Comparison of ENCODE assay signal across 8 mouse cellular contexts in genomic region chr15:62043617-62044392, GRCm38 (mm10).
A peak's percentile ranks its signal among the peaks of the same experiment; 100 is the strongest.
DNase-seq lines count a peak whose midpoint lies in the region; ATAC-seq and TF ChIP-seq lines count a peak whose summit lies in the region.
"Had no signal": no experiment of that assay in that cellular context is flagged by ENCODE, and none has a peak within 500 bp of the region (broad histone marks: within the 10 kb centered on the region; RNA-seq: fewer than 3 reads in every experiment).

No protein-coding gene starts in this region.

- no peak for TF ChIP-seq CTCF in lung, adult 2 months (IDR thresholded peaks at IDR 0.05; ENCODE audit: insufficient read depth, low read length)

- no peak overlapping the region for H3K9ac ChIP-seq in intestine, embryonic 15.5 days
- H3K9ac ChIP-seq: limb, embryonic 13.5 days had no signal

- H3K27ac ChIP-seq in intestine, embryonic 15.5 days: no peak overlapping the region
- H3K27ac ChIP-seq: limb, embryonic 13.5 days had no signal

- no peak overlapping the region for H3K4me3 ChIP-seq in lung, adult 2 months (replicated peaks; ENCODE audit: extremely low read depth, low read depth, low read length)
- H3K4me3 ChIP-seq in intestine, embryonic 15.5 days (replicated peaks): no peak overlapping the region
- H3K4me3 ChIP-seq: limb, embryonic 13.5 days had no signal

- no peaks in the 10 kb centered on the region for H3K36me3 ChIP-seq in intestine, embryonic 15.5 days
- H3K36me3 ChIP-seq: limb, embryonic 13.5 days had no signal

- no peak for TF ChIP-seq POLR2A in lung, adult 2 months (IDR thresholded peaks at IDR 0.05; ENCODE audit: borderline replicate concordance, extremely low read depth, low read depth, low read length)

- peak; percentile 37 for DNase-seq in lung, postnatal 10 days
- DNase-seq in lung, adult 2 months: no peak
- peak; percentile 87 for DNase-seq in adipocyte (ENCODE audit: low spot score)
- DNase-seq in cerebellum, adult 9-11 months: peak; percentile 31
- peak; percentile 15 to 68 for DNase-seq in left cerebral cortex, adult 8-10 months (ENCODE audit: low spot score in 2 of 2)
- DNase-seq in testis, postnatal 10 days (ENCODE audit: low spot score): no peak

- H3K4me1 ChIP-seq in lung, adult 2 months (ENCODE audit: control insufficient read depth, insufficient read depth, low read length): no peaks in the 10 kb centered on the region
- 0 out of 2 replicates have a peak, but pooled peaks cover 8% of the 10 kb centered on the region for H3K4me1 ChIP-seq in intestine, embryonic 15.5 days (replicated peaks)

- H3K27me3 ChIP-seq in intestine, embryonic 15.5 days (replicated peaks): no peaks in the 10 kb centered on the region
- H3K27me3 ChIP-seq: limb, embryonic 13.5 days had no signal

- WGBS in lung, adult 2 months: 64% methylated on average over 20 of the region's 20 CpGs
- 75% methylated on average over 20 of the region's 20 CpGs for WGBS in intestine, embryonic 15.5 days

- no peak for ATAC-seq in intestine, embryonic 15.5 days

- H3K4me2 ChIP-seq in intestine, embryonic 15.5 days (replicated peaks): no peak overlapping the region
- H3K4me2 ChIP-seq: limb, embryonic 13.5 days had no signal

- H3K9me3 ChIP-seq in intestine, embryonic 15.5 days: no peaks in the 10 kb centered on the region
- H3K9me3 ChIP-seq: limb, embryonic 13.5 days had no signal

Comparison
In these comparisons a context has a peak if more than half of its experiments do, and no peak if none do; other contexts are left out.
1. DNase-seq: peak in lung, postnatal 10 days (single experiment), adipocyte (single experiment), cerebellum, adult 9-11 months (single experiment) and left cerebral cortex, adult 8-10 months (2 of 2); none in lung, adult 2 months (single experiment) and testis, postnatal 10 days (single experiment).